13 mouse cellular contexts compared by ENCODE assay signal in genomic region chr10:4849881-4850280, GRCm38 (mm10).
"Had no signal": no experiment of that assay in that cellular context is flagged by ENCODE, and none has a peak within 500 bp of the region (broad histone marks: within the 10 kb centered on the region; RNA-seq: fewer than 3 reads in every experiment).

No protein-coding gene starts in this region.

- H3K27ac ChIP-seq: limb, embryonic 10.5 days; liver, embryonic 15.5 days; midbrain, embryonic 13.5 days; neural tube, embryonic 15.5 days had no signal

- H3K36me3 ChIP-seq: limb, embryonic 10.5 days; liver, embryonic 15.5 days; midbrain, embryonic 13.5 days; neural tube, embryonic 15.5 days had no signal

- DNase-seq: kidney, adult 8-10 months; kidney, postnatal 25 days; layer of hippocampus, adult 9-11 months; layer of hippocampus, postnatal 36 days; lung, adult 2 months; lung, postnatal 36 days; right cerebral cortex, postnatal 14 days; spleen, adult 18-20 months; thymus, postnatal 36 days had no signal

- H3K9ac ChIP-seq: liver, embryonic 15.5 days; midbrain, embryonic 13.5 days; neural tube, embryonic 15.5 days had no signal

- H3K27me3 ChIP-seq: liver, embryonic 15.5 days; midbrain, embryonic 13.5 days; neural tube, embryonic 15.5 days had no signal

- H3K4me3 ChIP-seq: limb, embryonic 10.5 days; liver, embryonic 15.5 days; midbrain, embryonic 13.5 days; neural tube, embryonic 15.5 days had no signal

- H3K4me1 ChIP-seq: limb, embryonic 10.5 days; liver, embryonic 15.5 days; midbrain, embryonic 13.5 days; neural tube, embryonic 15.5 days had no signal
